Mouse (Mus musculus): ENCODE measurements around the gene Egflam. TPM values are rescaled to one million over a fixed set of nuclear protein-coding genes. Genes with fewer than 3 reads are reported as not detected.

Gene Egflam
- total and polyA plus RNA-seq, 3 experiments = 3.4 to 5.6 (median 3.5) TPM

DNA sequence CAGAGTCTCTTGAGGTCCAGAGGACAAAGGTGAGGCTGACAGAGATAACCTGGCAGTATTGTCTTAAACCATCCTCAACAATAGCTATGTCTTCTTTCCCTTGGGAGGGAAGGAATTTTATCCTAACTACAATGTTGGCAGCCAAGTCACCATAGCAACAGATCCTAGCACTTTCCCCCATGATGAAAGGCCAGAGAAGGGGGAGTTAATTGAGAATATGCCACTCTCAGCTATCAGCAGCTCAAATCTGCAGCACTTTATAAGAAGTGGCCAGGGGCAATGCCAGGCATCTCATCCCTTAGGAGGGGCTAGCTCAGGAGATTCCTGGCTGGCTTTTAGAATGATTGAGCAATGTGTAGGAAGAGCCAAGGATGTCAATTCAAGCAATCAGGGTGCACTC, 105.3 kb downstream of the Egflam start:
- DNase-seq = no peak

DNA sequence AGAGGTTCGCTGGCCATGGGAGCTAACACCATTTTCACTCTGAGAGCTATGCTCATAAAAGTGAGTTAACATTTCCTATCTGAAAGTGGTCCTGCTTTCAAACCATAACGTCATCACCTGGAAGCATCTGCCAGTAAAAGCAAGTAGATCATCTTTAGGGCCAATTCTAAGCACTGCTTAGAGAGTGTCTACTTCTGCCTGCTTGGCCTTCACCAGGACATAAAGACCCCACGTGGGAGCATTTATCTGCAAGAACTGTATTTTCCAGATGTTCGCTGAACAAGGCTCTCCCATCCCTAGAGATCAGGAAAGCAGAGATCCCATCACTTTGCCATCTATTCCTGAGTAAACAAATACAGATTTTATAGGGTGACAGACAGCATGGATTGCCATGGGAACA, 108.2 kb downstream of the Egflam start:
- no peak for DNase-seq

DNA sequence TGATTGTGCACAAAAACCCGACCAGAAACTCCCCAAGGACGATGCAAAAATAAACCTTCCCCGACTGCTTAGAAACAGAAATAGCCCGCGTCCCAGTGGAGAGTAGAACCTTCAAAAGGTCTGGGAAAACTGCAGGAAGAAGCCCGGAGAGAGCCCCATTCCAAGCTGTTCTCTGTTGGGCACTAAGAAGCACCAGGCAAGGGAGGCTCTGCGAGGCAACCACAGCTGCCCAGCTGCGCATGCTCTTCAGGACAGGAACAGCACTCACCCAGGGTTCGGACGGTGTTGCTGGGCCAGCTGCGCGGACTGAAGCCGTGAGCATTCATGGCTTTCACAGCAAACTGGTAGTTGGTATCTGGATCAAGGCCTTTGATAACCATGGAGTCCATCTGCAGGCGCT, 108.7 kb downstream of the Egflam start:
- DNase-seq = peak; percentile 3

DNA sequence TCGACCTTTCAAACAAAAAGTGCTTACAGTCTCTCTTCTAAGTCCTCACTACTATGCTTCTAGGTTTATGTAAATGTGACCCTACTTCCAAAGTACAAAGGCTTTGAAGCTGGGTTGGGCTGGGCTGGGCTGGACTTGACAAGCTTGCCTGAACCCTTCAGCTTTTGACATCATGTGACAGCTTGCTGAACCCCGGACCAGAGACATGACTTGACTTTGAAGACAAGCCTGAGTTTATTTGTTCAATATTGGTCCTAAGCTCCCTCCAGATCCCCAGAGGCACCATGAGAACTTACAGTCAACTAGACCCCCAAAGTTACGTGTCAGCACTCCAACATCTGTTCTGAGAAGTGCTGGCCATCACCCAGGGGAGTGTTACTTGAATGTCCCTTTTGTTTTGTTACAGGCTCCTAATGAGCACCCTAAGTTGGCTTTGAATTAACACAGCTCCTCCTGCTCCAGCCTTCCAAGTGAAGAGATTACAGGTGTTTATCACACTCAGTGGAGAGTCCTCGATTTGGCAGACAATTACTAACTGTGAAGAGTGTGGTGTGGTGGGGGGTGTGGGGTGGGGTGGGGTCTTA, 109.3 kb downstream of the Egflam start:
- no peak for DNase-seq

DNA sequence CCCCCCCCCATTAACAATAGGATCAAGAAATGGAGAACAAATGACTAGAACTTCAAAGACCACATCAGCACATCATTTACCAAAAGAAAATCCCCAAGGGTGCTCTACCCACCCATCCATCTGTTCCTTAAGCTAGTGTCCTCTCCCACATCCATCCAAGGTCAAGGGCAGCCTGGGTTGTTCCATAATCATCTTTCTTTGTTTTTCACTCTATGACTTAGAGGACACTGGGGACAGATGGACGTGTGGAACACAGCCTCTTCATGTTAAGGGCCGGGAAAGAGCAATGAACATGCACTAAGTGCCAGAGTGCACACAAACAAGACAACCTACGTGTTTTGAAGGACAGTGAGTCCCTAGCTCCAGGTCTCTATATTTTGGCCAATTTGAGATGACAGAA, 110.3 kb downstream of the Egflam start:
- no peak for DNase-seq

DNA sequence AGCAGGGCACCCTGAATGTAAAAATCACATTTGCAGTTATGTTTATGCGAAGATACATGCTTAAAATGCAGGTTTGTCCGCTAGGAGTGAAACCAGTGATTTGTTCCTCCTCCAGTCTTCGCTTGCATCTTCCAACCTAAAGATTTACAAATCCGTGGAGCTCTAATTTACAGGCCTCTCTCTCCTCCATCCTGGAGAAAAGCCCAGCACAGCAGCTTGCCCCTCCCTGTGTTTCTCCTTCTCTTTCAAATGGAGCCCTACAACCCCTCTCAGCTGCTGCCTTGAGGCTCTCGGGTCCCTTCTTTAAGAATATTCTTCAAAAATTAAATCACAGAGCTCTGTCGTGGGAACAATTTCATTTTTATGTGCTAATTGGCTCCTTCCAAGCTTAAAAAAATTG, 116.6 kb downstream of the Egflam start:
- no peak for DNase-seq

DNA sequence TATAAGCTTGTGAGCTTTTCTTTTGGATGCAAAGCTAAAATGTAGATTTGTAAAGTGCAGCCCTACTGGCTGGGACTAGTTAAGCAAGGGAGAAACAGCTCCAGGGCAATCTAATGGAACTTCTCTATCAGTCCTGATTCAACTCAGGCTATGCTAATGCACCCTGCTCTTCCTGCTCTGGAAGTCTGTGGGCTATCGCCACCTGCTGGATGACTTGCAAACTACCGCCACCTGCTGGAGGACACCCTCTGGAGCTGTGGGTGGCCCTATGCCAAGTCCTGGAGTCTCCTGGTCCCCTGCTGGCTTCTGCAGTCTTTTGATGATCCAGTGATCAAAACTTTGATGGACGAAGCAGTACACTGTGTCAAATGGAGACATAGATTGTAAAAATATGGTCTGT, 134.4 kb downstream of the Egflam start:
- DNase-seq = peak; percentile 86

DNA sequence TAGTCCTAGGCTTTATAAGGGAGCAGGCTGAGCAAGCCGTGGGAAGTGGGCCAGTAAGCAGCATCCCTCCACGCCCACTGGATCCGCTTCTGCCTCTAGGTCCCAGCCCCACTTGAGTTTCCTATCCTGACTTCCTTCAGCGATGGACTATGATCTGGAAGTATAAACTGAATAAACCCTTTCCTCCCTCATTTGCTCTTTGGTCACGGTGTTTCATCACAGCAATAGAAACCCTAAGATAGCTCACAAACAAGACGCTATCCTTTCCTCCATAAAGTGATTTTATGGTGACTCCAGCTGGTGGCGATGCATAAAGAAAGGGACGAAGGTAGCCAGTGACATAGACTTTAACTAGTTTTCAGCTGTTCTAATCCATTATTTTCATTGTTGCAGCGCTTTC, 134.9 kb downstream of the Egflam start:
- DNase-seq = no peak

DNA sequence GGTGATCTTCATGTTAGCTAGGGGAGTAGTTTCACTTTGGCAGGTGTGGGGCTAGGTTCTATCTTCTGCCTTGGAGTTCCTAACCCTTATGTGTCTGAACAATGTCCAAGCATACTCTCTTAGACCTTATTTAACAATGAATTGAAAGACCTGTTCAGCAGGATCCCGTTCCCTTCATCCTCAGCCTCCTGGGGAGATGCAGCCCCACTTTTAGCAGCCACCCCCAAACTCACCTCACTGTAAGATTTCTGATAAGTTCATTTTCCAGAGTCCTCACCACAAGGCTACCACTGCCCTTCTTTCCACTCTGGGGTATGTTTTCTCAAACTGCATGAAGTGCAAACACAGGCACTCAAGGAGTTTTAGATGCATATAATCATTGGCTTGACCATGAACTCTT, 136.8 kb downstream of the Egflam start:
- DNase-seq = no peak

DNA sequence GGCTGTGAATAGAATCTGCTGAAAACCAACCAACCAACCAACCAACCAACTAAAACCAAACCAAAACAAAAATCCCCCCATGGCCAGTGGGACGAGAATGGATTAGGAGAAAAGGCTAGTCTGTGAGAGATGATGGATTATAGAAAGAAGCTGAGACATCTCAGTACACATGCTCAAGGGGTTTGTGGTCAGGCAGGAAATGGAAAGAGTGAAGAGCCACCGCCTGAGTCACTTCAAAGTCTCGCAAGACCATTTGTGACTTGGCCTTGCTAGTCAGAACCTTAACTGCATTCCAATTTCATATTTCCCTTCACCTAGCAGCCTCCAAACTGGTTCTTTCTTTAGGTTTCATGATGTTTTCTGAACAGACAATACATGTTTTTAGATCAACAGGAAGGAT, 141.6 kb downstream of the Egflam start:
- DNase-seq = no peak

DNA sequence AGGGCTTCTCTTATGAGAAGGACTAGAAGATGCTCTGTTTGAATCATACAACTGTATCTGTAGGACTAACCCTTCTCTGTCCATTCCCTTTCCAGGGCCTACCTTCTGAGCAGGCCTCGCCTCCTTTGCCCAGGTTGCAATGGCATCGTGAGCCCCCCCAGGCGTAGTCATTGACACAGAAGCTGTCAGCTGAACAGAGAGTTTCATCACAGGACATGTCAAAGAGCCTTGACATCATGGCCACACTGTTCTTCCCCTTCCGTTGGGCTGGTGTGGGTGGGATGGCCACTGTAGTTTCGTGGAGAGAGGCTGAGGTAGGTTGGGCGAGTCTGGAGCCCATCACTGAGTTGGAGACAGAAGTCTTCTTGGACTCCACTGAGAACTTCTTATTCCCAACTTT, 144.9 kb downstream of the Egflam start:
- no peak for DNase-seq

DNA sequence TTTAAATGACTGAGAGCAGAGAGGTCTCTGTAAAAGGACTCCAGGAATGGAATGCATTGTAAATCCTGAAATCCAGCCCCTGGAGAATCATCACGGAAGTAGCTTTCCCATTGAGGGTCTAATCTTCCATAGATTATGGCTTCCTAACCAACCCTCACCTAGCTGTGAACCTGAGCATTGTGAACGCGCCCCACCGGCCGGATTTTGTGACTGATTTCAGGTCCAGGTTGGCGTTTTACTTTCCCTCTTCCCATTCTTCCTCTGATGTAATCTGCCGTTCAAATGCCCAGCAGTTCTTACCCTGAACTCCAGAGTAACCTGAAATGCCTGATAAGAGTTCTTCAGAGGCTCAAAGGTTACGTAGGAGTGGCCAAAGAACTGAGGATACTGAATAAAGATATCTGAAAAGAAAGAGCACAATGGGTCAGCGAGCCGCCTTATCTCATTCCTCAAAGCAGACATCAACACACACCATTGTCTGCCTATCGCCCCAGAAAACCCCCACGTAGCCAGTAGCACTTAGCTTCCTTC, 146.0 kb downstream of the Egflam start:
- no peak for DNase-seq

DNA sequence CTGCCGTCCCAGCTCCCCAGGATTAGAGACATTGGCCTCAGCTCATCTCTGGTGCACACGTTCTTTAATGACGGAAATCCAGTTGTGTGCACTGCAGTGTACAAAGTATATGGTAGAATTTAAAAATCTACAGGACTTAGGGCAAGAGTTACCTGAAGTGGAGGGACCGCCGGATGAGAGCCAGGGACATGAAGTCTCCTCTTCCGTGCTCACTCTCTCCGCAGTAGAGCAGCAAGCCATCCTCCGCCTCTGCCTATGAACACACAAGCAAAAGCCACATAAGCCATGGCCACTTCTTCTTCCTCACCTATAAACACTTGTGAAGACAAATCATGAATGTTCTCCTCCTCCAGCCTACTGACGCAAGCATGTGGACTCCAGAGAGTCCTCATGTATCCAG, 147.2 kb downstream of the Egflam start:
- DNase-seq = no peak

DNA sequence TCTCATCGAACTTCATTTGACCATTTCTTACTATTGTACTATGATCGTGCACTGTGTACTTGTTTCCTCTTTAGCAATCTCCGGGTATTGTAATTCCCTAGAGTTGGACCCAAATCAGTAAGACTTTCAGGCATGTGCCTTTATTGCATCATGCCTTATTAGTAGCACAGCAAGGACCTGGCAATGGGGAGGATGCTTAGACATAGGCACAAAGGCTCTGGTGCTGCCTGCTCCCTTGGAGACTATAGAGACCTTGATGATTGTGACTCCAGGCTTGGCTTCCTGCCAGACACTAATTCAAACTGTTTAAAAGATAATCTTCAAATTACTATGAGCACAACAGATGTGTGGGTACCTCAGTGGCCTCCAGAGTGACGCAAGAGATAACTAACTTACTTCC, 149.0 kb downstream of the Egflam start:
- DNase-seq = no peak

DNA sequence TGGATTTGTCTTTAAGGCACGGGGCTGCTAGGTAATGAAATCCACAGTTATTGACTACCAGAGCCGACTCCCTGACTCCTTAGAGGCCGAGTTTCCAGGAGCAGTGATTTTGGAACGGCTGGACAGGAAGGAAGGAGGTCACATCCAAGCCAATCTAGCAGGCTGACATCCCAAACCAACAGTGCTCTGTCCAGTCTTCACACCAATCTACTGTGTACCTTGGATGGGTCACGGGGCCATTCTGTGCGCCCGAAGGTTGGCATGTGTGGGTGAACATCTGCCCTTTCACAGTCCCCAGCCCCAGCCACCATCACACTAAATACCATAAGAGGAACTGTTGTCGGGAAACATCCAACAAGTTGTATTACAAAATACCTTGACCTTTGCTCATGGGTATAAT, 150.9 kb downstream of the Egflam start:
- DNase-seq = no peak

DNA sequence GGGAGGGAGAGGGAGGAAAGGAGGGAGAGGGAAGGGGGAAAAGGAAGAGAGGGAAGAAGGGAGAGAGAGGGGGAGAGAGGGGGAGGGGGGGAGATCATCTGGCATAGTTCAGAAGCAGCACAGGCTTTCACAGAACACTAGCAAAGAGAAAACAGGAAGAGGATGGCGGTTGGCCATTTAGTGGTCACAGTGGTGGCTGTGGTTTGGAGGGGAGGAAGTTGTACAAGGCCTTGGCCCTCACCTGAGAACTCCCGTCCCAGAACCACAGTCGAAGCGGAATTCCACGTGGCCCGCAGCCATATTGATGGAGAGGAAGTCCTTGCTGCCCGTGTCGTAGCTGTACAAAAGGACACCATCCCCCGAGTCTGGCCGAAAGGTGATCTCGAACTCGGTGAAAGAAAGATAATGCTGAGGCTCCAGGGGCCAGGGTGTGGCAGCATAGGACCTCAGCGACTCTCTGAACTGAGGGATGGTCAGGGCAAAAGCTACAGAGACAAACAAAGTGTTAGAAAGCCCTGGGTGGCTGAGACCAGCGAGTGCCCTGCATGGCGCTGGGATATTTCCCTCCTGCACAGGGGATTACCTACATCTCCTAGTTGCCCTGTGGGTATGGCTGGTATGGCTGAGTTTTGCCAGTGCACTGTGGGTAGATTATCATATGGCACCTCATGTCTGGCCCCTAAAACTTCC, 155.9 kb downstream of the Egflam start:
- DNase-seq = no peak

DNA sequence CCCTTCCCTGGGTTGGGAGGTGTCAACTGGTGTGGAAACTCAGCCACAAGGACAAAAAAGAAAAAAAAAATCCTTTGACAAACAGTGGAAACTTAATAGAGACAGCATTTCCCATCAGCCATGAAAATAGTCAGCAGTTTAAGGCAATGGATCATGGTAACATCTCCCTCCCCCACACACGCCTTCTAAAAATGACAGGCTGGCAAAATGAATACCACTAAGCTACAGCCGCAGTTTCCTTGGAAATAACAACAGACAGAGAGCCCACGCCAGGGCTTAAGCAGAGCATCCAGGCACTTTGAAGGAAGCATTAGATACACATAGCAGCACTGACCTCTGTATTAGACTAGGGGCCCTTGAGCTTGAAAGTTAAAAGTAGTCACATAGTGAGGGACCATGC, 157.2 kb downstream of the Egflam start:
- DNase-seq = no peak

DNA sequence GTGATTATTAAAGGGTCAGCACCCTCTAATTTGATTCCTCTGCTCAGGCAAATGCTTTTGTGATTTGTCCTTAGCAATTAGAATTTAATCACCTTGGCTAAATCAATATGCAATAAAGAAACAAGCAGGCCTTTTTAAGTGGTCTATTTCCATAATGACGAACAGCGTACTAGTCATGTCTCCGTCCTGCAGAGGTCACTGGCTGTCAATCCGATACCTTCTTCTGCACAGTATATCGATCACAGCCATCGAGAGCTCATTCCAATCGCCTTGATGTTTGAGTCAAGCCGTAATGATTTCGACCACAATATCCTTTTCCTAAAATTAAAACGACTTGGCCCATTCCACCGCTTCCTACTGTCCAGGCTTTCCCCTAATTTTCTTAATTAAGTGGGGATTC, 158.3 kb downstream of the Egflam start:
- no peak for DNase-seq

DNA sequence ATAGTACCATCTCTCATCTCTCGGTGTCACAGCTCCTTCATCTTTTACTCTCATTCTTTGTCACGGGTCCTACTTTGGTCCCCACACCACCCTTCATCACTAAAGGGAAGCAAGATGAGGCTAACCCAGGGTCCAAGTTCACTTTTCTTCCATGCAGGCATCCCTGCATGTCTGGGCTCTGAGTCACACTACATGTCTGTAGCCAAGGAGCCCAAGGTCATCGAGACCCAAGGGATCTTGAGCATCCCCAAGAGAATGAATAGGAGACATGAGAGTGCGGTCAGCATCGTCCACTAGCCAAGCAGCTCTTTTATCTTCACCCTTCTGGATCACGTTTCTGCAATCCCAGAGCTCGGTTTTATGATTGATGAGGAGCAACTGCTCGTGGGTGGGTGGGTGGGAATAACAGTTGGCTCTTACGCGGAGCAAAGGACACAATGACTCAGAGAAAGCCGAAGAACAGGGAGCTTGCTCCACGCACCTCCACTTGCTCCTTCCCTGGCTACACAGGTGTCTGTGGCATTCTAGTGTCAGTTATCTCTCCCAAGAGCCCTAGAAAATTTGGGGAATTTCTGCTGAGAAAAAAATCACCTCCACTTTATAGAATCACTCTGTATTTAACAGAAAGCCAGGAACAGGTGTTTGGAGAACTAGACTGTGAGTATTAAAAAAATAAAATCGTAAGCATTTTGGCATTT, 164.7 kb downstream of the Egflam start:
- no peak for DNase-seq

DNA sequence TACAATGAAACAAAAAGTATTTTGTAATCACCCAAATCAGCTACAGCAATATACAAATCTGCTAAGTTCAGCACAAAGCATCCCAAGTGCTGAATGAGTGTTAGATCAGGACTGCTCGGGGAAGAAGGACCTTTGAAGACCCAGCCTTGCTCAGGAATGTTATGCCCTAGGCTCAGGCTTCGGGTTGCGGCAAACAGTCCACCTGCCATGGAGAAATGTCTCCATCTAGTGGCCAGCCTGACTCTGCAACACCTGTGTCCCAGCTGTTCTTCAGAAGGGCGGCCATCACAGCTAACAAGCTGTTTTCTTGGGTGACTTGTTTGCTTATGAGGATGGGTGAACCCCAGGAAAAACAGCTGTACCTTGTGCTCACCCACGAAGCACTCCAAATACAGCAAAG, 172.0 kb downstream of the Egflam start:
- DNase-seq = peak; percentile 79

DNA sequence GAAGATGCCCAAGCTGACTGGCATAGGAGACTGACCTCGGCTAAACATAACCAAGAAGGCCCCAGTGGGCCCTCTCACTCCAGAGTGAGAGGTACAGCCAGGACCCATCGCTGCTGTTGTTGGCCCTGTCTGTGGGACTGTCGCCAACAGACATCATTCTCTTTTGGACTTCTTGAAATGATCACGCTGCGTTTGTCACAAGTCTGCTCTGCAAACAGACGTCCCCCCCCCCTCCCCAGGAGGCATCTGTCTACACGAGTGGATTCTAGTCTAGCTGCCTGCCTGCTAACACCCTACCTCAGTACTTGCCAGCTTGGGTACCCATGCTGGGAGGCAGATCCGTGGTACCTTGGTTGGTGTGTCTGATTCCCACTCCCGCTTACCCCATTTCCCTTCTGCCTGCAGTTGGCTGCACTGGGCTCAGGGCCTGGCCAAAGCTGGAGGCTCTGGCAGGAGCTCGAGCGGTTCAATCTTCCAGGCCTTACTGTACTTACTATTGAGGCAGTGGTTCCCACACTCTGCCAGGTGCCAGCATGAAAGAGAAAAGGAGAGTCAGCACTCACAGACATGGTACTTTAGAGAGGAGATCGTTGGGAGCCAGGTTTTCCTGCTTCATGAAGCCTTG, 173.9 kb downstream of the Egflam start:
- no peak for DNase-seq

DNA sequence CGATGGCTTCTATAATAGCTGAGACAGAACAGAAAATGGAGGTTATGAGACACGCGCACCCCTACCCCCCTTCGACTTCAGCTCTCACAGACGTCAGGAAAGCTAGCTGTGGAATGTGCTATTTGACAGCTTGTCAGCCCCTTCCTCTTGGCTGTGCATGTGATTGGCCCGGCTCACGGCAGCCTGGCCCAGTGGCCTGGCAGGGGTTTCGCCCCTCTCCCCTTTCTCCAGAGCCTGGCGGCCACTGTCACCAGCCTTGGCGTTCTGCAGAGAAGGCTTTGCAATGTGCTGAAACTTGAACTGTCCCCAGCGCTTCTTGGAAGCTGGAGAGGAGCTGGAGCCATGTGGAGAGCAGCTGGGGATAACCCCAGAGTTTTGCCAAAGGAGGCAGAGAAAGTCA, 175.4 kb downstream of the Egflam start:
- DNase-seq = no peak

DNA sequence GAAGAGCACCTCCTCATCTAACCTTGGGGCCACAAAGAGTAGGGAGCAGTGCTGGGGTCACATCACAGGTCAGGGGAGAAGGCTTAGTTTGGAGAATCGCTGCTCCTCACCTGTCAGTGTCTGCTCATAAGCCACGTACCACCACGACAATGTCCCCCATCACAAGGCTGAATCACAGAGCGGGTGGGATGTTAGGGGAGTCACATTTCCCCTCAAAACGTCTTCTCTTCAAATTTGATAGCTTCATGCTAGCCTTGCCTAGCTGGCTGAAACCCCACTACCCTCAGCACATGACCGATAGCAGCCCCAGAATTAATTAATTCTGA, 181.0 kb downstream of the Egflam start:
- no peak for DNase-seq
